Mouse (Mus musculus) E14TG2a.4 (cell line): Measurements from ENCODE around the gene Gja1.

Source experiments
- CTCF ChIP-seq: conservative IDR thresholded peaks from 2 replicates; pipeline ENCODE4 v1.5.1; 2014; ENCODE audit warnings: low read length
- NANOG ChIP-seq: IDR thresholded peaks from 2 replicates; pipeline ENCODE4 v1.6.1; 2014; ENCODE audit warnings: borderline replicate concordance, low read length, mixed read lengths
- POU5F1 ChIP-seq: IDR thresholded peaks from 2 replicates; pipeline ENCODE4 v1.6.1; 2014; ENCODE audit warnings: low read length, borderline replicate concordance

DNA sequence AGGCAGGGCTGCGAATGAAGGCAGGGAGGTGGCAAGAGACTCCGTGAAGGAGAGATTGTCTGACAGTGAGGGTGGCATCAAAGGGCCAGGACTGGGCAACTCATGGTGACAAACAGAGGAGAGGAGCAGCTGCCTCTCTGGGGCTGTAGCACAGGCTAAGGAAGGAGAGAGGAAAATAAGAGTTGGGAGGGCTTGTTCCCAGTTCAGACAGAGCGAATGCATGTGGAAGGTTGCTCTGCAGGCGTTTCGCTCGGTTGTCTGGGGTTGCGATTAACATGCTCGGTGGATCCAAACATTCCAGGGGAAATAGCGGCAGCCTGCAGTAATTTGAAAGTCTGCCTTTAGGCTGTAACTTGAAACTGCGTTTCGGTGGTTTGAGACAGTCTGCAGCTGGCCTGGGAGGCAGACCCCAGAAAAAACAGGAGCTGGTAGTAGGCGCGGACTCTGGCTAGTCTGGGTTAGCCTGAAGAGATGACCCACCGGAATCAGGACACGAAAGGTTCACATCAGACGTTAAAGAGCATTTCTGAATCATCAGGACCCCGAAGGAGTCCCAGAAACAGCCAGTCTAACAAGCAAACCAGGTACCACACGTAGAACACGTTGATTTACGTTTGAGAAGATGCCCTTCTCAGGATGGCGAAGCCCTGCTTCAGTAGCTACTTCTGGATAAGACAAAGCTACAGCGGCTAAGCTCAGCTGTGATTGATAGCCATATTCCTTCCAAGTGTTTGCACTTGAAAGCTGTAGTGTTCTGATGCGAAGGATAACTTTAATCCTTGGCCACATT, 54.7 kb downstream of the Gja1 start:
- TF ChIP-seq CTCF (no peak), NANOG (no peak), POU5F1 (no peak)
